Mouse (Mus musculus) forebrain, embryonic 13.5 days (tissue): ENCODE data around the gene Ssh1. TPM values are rescaled to one million over a fixed set of nuclear protein-coding genes. Genes with fewer than 3 reads are reported as not detected.

Source experiments
- ATAC-seq: fragments of 200-750 bp; cut with Nextera tagmentation; 2 replicates; pipeline ENCODE4 v1.8.0; 2017
- H3K27ac ChIP-seq: fragments of 300-500 bp; sonication (generic); 2 replicates; pipeline ENCODE4 v1.5.1; 2015; ENCODE audit warnings: inconsistent platforms, mild to moderate bottlenecking, moderate library complexity
- H3K27me3 ChIP-seq: fragments of 300-500 bp; sonication (generic); 2 replicates; pipeline ENCODE4 v1.6.1; 2015; ENCODE audit warnings: mild to moderate bottlenecking, inconsistent platforms
- H3K36me3 ChIP-seq: fragments of 300-500 bp; sonication (generic); 2 replicates; pipeline ENCODE4 v1.6.1; 2015; ENCODE audit warnings: mild to moderate bottlenecking, inconsistent platforms; ENCODE audit not compliant: poor library complexity, severe bottlenecking
- H3K4me1 ChIP-seq: fragments of 300-500 bp; sonication (generic); 2 replicates; pipeline ENCODE4 v1.6.1; 2015; ENCODE audit warnings: inconsistent platforms
- H3K4me2 ChIP-seq: fragments of 300-500 bp; sonication (generic); 2 replicates; pipeline ENCODE4 v1.6.1; 2015; ENCODE audit warnings: inconsistent platforms, mild to moderate bottlenecking, moderate library complexity
- H3K4me3 ChIP-seq: fragments of 300-500 bp; sonication (generic); 2 replicates; pipeline ENCODE4 v1.5.1; 2015; ENCODE audit warnings: mild to moderate bottlenecking, inconsistent platforms
- H3K9ac ChIP-seq: fragments of 300-500 bp; sonication (generic); 2 replicates; pipeline ENCODE4 v1.6.1; 2015; ENCODE audit warnings: mild to moderate bottlenecking, inconsistent platforms
- H3K9me3 ChIP-seq: fragments of 300-500 bp; sonication (generic); replicated peaks from 2 replicates; pipeline ENCODE4 v1.6.1; 2016; ENCODE audit warnings: inconsistent platforms
- WGBS: fragments of 180-500 bp; shearing (Covaris S2); methylation state at CpG from one replicate; pipeline ENCODE4 v1.1.7; 2015; 5-methylcytosine and 5-hydroxymethylcytosine counted together
- polyA plus RNA-seq: library from polyadenylated mRNA; unstranded; fragments of >200 nt; fragmentation: Nextera tagmentation; extraction: Ambion mirVana; gene quantifications from 2 replicates; pipeline ENCODE4 v1.2.1, GENCODE M21; 2015

Ssh1 gene
- polyA plus RNA-seq, 1 experiment from 2014 or later: 12.0 TPM

DNA sequence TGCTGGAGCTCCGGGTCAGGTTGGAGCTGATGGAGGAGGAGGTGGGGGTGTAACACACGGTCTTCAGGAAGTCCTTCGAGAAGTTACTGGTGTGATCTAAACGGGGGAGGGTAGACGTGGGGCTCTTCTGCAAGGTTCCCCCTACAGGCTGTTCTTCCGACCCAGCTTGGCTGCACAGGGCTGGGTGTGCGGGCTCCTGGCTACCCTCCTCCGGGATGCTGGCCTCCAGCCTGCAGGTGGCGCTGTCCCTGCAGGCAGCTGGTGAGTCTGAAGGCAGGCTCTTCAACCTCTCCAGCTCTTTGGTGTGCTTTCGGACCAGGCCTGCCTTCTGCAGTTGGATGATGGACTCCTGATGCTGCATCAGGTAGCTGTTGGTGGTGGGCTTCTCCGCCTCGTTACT lies 51.1 kb downstream of the Ssh1 start:
- WGBS: 93% methylated on average over 12 of the region's 12 CpGs

DNA sequence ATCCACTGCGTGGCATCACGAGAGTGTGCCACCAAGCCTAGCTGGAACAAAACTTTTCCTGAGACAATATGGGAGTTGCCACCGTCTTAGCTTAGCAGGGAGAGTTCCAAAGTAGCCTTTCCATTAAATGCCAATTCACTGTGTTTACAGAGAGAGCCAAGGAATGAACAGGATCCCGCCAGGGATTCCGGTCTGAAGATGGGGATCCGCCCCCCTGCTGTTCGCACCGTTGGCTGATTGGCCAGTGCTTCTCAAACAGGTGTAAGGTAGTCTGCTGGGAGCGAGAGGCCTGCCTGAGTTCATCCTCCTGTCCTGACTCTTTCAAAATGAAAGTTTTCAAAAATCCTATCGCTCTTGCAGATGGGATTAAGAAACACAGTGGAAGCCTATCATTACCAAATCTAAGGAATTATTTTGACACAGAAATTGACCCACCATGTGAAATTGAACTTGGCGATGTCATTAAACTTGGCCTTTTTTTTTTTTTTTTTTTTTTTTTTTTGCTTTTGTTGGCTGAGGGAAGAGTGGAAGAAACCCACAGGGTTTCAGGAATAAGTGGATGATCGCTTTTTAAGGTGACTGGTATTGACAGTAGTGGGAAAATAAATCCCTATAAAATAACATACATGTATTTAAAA lies 54.3 kb downstream of the Ssh1 start:
- Histone ChIP-seq H3K9ac (no peak overlapping the region), H3K4me2 (no peak overlapping the region), H3K4me1 (peaks cover 34% of the 10 kb centered on the region), H3K27ac (no peak overlapping the region), H3K4me3 (no peak overlapping the region), H3K36me3 (peaks cover 53% of the 10 kb centered on the region), H3K27me3 (no peaks in the 10 kb centered on the region), H3K9me3 (no peaks in the 10 kb centered on the region)
- WGBS: 42% methylated on average over 12 of the region's 12 CpGs
- ATAC-seq: no peak

More for the DNA sequence above, 51.1 kb downstream of the Ssh1 start:
- ATAC-seq: no peak
- Histone ChIP-seq H3K9ac (no peak overlapping the region), H3K36me3 (peaks cover 83% of the 10 kb centered on the region), H3K9me3 (no peaks in the 10 kb centered on the region), H3K27me3 (no peaks in the 10 kb centered on the region), H3K4me1 (peaks cover 26% of the 10 kb centered on the region), H3K4me2 (no peak overlapping the region), H3K4me3 (no peak overlapping the region), H3K27ac (no peak overlapping the region)

DNA sequence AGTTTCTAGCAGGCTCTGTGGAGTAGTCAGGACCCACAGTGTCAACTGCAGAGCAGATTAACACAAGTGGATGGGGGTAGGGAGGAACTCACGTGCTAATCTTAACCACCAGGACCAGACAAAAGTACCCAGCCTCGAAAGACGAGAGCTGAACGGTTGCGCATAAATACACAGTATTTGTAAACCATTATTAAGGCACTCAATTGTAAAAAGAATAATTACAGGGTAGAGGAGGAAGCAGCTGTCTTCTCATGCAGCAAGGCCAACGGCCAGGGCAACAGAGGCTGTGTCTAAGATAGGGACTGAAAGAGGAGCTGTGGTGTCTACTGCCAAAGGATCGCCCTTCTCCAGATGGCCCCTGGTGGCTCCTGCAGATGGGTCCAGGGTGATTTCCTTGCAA lies 56.0 kb downstream of the Ssh1 start:
- 40% methylated on average over 7 of the region's 7 CpGs for WGBS
- Histone ChIP-seq H3K4me1 (peaks cover 23% of the 10 kb centered on the region), H3K36me3 (peaks cover 38% of the 10 kb centered on the region), H3K9ac (no peak overlapping the region), H3K4me3 (no peak overlapping the region), H3K4me2 (no peak overlapping the region), H3K9me3 (no peaks in the 10 kb centered on the region), H3K27ac (peak overlapping the region; percentile 72), H3K27me3 (no peaks in the 10 kb centered on the region)
- peak; percentile 78 for ATAC-seq

DNA sequence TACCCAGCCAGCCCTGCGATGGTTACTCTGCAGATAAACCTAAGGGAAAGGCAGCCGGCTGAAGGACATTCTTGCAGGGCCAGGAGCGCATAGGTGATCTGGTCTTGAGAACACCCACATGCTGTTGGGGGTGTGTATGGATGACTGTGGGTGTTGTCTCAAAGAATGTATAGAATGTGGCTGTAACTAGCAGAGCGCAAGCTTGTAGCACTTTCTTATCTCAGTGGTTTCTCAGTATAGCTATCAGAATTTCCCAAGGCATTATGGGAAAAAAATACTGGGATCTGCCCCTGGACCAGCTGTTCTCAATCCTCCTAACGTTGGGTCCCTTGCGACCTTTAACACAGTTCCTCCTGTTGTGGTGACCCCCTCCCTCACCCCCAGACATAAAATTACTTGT lies 59.8 kb downstream of the Ssh1 start:
- Histone ChIP-seq H3K4me2 (no peak overlapping the region), H3K36me3 (peaks cover 9% of the 10 kb centered on the region; the same call in 1 of the 2 replicates), H3K4me3 (no peak overlapping the region), H3K27ac (no peak overlapping the region), H3K9me3 (no peaks in the 10 kb centered on the region), H3K9ac (no peak overlapping the region), H3K27me3 (no peaks in the 10 kb centered on the region), H3K4me1 (peaks cover 31% of the 10 kb centered on the region)
- WGBS: 82% methylated on average over 6 of the region's 6 CpGs
- no peak for ATAC-seq

DNA sequence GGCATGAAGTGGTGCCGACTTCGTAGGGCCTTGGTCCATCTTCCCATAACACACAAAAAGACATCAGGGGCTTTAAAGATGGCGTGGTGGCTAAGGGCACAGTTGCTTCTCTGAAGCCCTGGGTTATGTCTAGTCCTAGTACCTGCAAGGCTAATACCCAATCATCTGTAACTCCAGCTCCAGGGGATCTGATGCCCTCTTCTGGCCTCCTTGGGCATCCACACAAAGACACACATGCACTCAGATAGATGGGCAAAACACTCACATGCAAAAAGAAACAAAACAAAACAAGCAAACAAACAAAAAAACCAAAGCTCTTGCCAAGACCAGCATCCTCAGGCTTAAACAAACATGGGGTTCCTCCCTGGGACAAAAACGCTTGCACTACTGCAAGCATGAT lies 60.2 kb downstream of the Ssh1 start:
- Histone ChIP-seq H3K36me3 (peaks cover 5% of the 10 kb centered on the region; the same call in 1 of the 2 replicates), H3K4me3 (no peak overlapping the region), H3K27ac (no peak overlapping the region), H3K27me3 (no peaks in the 10 kb centered on the region), H3K4me2 (no peak overlapping the region), H3K9me3 (no peaks in the 10 kb centered on the region), H3K9ac (no peak overlapping the region), H3K4me1 (peaks cover 27% of the 10 kb centered on the region)
- 84% methylated on average over 4 of the region's 4 CpGs for WGBS
- no peak for ATAC-seq

DNA sequence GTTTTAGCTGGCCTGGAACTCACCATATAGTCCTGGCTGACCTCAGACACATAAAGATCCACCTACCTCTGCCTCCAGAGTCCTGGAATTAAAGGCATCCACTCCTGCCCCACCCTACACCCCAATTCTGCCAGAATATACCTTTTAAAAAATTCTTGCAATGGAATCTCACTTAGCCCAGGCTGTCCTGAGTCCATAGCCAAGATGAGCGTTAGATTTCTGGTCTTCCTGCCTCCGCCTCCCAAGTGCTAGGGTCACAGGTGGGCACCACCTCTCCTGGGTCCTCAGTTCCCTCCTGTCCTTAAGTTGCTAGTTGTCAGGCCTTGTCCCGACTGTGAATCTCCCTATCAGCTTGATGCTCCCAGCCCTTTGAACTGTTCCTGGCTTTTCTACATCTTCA lies 61.4 kb downstream of the Ssh1 start:
- H3K9ac ChIP-seq: no peak overlapping the region
- H3K4me2 ChIP-seq: no peak overlapping the region
- H3K36me3 ChIP-seq: no peaks in the 10 kb centered on the region
- no peak overlapping the region for H3K4me3 ChIP-seq
- no peak overlapping the region for H3K27ac ChIP-seq
- ATAC-seq: no peak
- WGBS: 81% methylated on average over 3 of the region's 3 CpGs
- H3K27me3 ChIP-seq: no peaks in the 10 kb centered on the region
- 0 out of 2 replicates have a peak, but pooled peaks cover 4% of the 10 kb centered on the region for H3K9me3 ChIP-seq
- peaks cover 16% of the 10 kb centered on the region for H3K4me1 ChIP-seq

DNA sequence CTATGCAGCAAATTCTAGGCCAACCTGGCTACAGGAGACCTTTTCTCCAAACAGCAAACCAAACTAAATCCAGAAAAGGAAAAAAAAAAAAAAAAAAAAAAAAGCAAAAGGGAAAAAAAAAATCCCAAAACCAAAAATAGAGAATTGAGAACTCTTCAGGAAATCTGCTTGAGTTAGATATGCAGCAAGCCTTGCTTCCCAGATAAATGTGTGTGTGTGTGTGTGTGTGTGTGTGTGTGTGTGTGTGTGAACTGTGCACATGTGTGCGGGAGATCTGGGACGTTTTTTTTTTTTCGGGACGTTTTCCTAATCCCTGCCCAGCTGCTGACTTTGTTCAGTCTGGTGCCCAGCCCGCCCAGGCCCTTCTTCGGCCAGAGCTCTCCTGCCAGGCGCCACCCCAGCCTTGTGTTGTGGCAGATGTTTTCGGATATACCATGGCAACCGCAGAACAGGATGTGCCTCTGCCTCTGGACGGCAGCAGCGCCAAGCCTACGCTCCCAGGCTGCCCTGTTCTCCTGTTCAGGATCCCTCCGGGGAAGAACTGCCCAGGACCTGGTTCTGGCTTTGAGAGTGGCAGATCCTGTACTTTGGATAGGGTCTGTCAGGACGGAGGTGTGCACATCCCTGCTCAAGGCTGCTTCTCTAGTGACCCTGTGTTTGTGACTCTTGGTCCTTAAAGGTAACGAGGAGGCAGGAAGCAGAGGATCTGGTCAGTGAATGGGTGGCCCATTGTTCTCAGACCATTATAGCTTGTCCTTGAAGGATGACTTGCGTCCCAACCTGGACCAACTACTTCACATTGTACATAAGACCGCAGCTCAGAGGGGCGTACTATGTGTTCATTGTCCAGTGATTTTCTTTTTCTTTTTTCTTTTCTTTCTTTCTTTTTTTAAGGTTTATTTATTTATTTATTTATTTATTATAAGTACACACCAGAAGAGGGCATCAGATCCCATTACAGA lies 62.8 kb downstream of the Ssh1 start:
- Histone ChIP-seq H3K4me2 (peak overlapping the region; percentile 10; the same call in 1 of the 2 replicates), H3K9ac (0 out of 2 replicates have a peak overlapping the region, but pooled peaks have one; percentile 26)

DNA sequence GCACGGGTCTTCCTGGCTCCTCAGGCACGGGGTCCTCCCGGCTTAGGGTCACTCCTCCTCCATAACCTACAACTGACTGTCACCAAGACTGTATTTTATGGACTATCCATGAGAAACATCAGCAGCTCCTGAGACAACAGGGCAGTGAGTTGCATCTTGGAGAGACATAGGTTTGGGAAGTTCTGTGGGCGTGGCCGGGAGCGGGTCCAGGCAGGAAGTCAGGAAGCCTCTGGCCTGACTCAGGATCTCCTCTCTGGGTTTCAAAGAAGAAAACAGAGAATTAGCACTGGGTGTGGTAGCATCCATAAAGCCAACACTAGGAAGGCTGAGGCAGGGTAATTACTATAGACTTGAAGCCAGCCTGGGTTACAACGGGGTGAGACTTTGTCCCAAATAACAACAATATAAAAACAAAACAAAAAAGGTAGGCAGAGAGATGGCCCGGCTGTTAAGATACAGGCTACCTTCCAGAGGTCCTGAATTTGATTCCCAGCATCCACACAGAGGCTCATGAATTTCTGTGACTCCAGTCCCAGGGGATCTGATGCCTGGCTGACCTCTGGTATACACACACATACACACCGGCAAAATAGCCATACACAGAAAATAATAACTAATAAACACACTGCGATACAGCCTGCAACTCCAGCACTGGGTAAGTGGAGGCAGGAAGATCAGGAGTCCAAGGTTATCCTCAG lies 63.6 kb downstream of the Ssh1 start:
- no peaks in the 10 kb centered on the region for H3K36me3 ChIP-seq
- WGBS: 68% methylated on average over 10 of the region's 10 CpGs
- no peak for ATAC-seq
- 0 out of 2 replicates have a peak, but pooled peaks cover 4% of the 10 kb centered on the region for H3K9me3 ChIP-seq
- H3K9ac ChIP-seq: no peak overlapping the region
- H3K4me3 ChIP-seq: no peak overlapping the region
- no peaks in the 10 kb centered on the region for H3K27me3 ChIP-seq
- no peak overlapping the region for H3K4me2 ChIP-seq
- H3K4me1 ChIP-seq: peaks cover 11% of the 10 kb centered on the region
- no peak overlapping the region for H3K27ac ChIP-seq

More for the DNA sequence above, 62.8 kb downstream of the Ssh1 start:
- peak overlapping the region; percentile 40 for H3K27ac ChIP-seq
- WGBS: 27% methylated on average over 16 of the region's 18 CpGs
- H3K36me3 ChIP-seq: no peaks in the 10 kb centered on the region
- H3K4me1 ChIP-seq: peaks cover 11% of the 10 kb centered on the region
- H3K4me3 ChIP-seq: no peak overlapping the region
- 0 out of 2 replicates have a peak, but pooled peaks cover 4% of the 10 kb centered on the region for H3K9me3 ChIP-seq
- ATAC-seq: no peak
- H3K27me3 ChIP-seq: no peaks in the 10 kb centered on the region

DNA sequence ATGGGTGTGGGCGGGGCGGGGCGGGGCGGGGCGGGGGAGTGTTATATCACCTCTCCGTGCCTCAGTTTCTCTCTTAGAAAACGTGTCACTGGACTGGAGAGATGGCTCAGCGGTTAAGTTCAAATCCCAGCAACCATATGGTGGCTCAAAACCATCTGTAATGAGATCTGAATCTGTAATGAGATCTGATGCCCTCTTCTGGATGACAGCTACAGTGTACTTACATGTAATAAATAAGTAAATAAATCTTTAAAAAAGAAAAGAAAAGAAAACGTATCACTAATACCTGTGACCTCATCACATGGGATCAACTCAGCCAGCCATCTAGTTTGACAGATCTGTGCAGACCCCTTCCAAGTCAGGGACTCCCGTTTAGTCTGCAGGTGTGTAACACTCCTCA lies 64.2 kb downstream of the Ssh1 start:
- WGBS: 68% methylated on average over 10 of the region's 10 CpGs
- Histone ChIP-seq H3K27ac (no peak overlapping the region), H3K9ac (no peak overlapping the region), H3K27me3 (no peaks in the 10 kb centered on the region), H3K4me3 (no peak overlapping the region), H3K4me1 (peaks cover 11% of the 10 kb centered on the region), H3K36me3 (no peaks in the 10 kb centered on the region), H3K4me2 (no peak overlapping the region), H3K9me3 (0 out of 2 replicates have a peak, but pooled peaks cover 4% of the 10 kb centered on the region)
- no peak for ATAC-seq

DNA sequence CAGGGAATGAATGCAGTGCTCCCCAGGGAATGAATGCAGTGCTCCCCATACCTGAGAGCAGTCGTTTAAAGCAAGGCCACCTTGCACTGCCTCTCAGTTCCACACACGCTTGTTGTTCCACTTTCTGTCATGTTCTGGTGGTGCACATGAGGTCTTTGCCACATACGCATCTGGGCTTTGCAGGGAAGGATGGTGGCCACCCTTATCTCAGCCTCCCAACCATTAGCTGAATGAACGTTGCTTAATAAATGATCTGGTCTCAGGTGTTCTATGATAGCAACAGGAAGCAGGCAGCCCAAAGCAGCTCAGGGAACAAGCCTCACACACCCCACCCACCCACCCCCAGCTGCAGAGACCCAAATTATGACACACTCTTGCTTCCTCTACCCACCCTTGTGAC lies 69.1 kb downstream of the Ssh1 start:
- no peaks in the 10 kb centered on the region for H3K27me3 ChIP-seq
- H3K9me3 ChIP-seq: 0 out of 2 replicates have a peak, but pooled peaks cover 4% of the 10 kb centered on the region
- no peak overlapping the region for H3K27ac ChIP-seq
- peaks cover 13% of the 10 kb centered on the region for H3K4me1 ChIP-seq
- H3K4me3 ChIP-seq: no peak overlapping the region
- ATAC-seq: no peak
- no peak overlapping the region for H3K9ac ChIP-seq
- 84% methylated on average over 4 of the region's 4 CpGs for WGBS
- H3K4me2 ChIP-seq: no peak overlapping the region
- H3K36me3 ChIP-seq: no peaks in the 10 kb centered on the region

DNA sequence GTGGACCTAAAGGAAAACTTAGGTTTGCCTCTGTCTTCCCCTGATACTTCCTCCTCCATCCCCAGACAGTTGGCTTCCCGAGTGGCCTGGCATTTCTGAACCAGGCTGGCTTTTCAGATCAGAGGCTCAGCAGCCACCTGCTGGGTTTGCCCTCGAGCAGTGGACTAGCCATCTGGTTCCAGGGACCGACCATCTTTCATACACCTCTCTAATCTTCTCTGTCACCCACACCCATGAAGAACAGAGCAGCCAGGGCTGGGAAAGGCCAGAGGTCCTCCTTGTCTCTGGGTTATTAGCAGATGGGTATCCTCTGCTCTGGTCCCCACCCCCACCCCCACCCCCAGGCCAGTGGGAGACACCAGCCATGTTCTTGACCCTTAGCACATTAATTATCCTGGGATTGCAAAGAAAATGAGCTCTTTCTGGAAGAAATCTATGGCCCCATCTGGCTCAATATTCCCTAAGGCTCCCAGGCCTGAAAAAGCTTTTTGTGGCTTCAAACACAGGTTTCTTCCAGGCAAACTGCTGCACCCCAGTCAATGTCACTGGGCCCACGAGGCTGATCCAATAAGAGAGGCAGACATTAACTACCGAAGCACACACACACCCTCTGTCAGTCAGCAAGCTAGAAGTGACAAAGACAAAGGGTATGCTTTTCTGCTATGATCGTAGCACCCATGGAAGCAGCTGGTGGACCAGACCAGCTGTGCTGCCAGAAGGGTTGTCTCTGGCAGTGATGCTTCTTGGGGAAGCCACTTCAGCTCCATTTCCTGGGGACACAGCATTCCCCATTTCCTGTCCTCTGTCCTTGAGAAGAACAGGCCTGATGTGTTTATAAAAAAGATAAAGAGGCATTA lies 72.2 kb downstream of the Ssh1 start:
- H3K4me1 ChIP-seq: peaks cover 13% of the 10 kb centered on the region
- no peaks in the 10 kb centered on the region for H3K9me3 ChIP-seq
- no peak overlapping the region for H3K4me2 ChIP-seq
- H3K4me3 ChIP-seq: no peak overlapping the region
- no peaks in the 10 kb centered on the region for H3K27me3 ChIP-seq
- no peak overlapping the region; the same call in 1 of the 2 replicates for H3K9ac ChIP-seq
- WGBS: 22% methylated on average over 6 of the region's 6 CpGs
- peak overlapping the region; percentile 90 for H3K27ac ChIP-seq
- H3K36me3 ChIP-seq: no peaks in the 10 kb centered on the region
- peak; percentile 86 for ATAC-seq
